Mouse (Mus musculus): ENCODE data around the gene Paics.
"Not testable (repeated sequence)": the region's sequence is repeated elsewhere in the genome, so short reads cannot be mapped to it uniquely, and the experiment has no call there.

DNA sequence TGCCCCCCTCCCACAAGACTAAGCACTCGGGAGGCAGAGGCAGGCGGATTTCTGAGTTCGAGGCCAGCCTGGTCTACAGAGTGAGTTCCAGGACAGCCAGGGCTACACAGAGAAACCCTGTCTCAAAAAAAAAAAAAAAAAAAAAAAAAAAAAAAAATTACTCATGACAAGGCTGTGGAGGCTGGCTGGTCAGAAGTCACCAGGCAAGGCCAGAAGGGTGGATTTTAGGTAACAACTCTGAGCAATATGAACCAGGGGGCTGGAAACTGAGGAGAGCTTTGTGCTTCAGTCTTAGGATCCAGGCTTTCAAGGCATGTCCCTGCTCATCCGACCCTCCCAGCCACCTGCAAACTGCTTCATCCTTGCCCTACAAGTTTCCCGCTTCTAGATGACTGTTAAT is 38.6 kb upstream of the Paics start:
- TF ChIP-seq ZC3H11A (IDR thresholded peaks at IDR 0.05; ENCODE audit: borderline replicate concordance, low read depth, low read length); CHD2 (IDR thresholded peaks at IDR 0.05; ENCODE audit: low read depth, low read length): not testable (repeated sequence)
